Mouse (Mus musculus) cortical plate, adult 2 months (tissue): ENCODE data around the gene Mrln. TPM values are rescaled to one million over a fixed set of nuclear protein-coding genes. Genes with fewer than 3 reads are reported as not detected.

Experiments
- H3K27ac ChIP-seq: fragments of 200-500 bp; 2 replicates; pipeline ENCODE4 v1.5.1; 2012; ENCODE audit warnings: low read length, control low read depth, inconsistent platforms; ENCODE audit not compliant: insufficient read depth
- H3K4me1 ChIP-seq: fragments of 200-500 bp; 2 replicates; pipeline ENCODE4 v1.6.1; 2011; ENCODE audit warnings: low read length; ENCODE audit not compliant: control insufficient read depth, insufficient read depth
- H3K4me3 ChIP-seq: fragments of 200-500 bp; 2 replicates; pipeline ENCODE4 v1.5.1; 2011; ENCODE audit warnings: mild to moderate bottlenecking, low read length, control low read depth; ENCODE audit not compliant: insufficient read depth
- CTCF ChIP-seq: fragments of 200-500 bp; IDR thresholded peaks from 2 replicates; pipeline ENCODE4 v1.5.1; 2011; ENCODE audit warnings: mild to moderate bottlenecking, control low read depth, low read length; ENCODE audit not compliant: insufficient read depth; ENCODE audit errors: extremely low read depth
- POLR2A ChIP-seq: fragments of 200-500 bp; IDR thresholded peaks from 2 replicates; pipeline ENCODE4 v1.6.1; 2011; ENCODE audit warnings: mild to moderate bottlenecking, low read length, control low read depth; ENCODE audit not compliant: insufficient read depth; ENCODE audit errors: extremely low read depth
- polyA plus RNA-seq: library from polyadenylated mRNA; depleted of rRNA; stranded (reverse); fragments of >200 nt; gene quantifications from 2 replicates; pipeline ENCODE4 v1.2.3, GENCODE M21; 2012

Gene Mrln
- polyA plus RNA-seq, 1 experiment: 0.84 TPM

- Histone ChIP-seq H3K4me1 (no peaks in the 10 kb centered on the region; the same call in 1 of the 2 replicates), H3K4me3 (no peak overlapping the region), H3K27ac (no peak overlapping the region)
- no peak for TF ChIP-seq POLR2A
- TF ChIP-seq CTCF: no peak
These were observed 45.9 kb downstream of the Mrln start for GRCm38 (mm10) chr10:70250354-70250753.

GRCm38 (mm10) chr10:70250766-70251165 is 46.3 kb downstream of the Mrln start:
- Histone ChIP-seq H3K27ac (no peak overlapping the region), H3K4me3 (no peak overlapping the region), H3K4me1 (no peaks in the 10 kb centered on the region; the same call in 1 of the 2 replicates)
- TF ChIP-seq CTCF (no peak), POLR2A (no peak)

DNA sequence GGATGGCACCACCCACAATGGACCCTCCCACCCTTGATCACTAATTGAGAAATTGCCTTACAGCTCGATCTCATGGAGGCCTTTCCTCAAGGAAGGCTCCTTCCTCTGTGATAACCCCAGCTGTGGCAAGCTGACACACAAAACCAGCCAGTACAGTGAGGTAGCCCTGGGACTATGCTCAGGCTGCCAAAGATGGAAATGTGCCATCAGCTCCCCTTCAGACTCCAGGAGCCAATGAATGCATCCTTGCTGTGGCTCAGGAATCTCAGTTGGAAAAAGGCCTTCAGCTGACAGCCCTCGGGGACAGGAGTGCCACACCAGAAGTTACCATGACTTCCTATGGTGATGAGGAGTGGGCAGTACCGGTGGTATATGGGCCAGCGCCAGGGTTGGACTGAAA is 50.2 kb downstream of the Mrln start:
- H3K4me3 ChIP-seq: no peak overlapping the region
- no peak overlapping the region for H3K27ac ChIP-seq
- no peak for TF ChIP-seq POLR2A
- no peak for TF ChIP-seq CTCF
- no peaks in the 10 kb centered on the region for H3K4me1 ChIP-seq

DNA sequence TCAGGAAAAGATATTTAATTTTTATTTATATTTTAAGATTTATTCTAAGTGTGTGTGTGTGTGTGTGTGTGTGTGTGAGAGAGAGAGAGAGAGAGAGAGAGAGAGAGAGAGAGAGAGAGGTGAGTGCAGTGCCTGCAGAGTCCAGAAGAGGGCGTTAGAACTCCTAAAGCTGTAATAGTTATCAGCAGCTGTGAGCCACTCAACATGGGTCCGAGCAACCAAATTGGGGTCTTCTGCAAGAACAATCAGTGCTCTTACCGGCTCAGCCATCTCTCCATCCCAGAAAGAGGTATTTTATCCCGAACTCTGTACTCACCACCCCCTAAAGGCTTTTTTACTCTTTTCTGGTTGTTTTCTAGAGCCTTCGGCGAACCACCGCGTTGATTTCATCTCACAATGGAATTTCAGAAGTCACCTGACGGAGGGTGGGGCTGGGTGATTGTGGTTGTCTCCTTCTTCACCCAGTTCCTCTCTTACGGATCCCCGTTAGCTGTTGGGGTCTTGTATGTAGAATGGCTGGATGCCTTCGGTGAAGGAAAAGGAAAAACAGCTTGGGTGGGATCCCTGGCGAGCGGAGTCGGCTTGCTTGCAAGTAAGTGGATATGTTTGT is 51.2 kb downstream of the Mrln start:
- Histone ChIP-seq H3K4me3 (no peak overlapping the region), H3K27ac (no peak overlapping the region), H3K4me1 (no peaks in the 10 kb centered on the region)
- no peak for TF ChIP-seq POLR2A
- no peak for TF ChIP-seq CTCF

DNA sequence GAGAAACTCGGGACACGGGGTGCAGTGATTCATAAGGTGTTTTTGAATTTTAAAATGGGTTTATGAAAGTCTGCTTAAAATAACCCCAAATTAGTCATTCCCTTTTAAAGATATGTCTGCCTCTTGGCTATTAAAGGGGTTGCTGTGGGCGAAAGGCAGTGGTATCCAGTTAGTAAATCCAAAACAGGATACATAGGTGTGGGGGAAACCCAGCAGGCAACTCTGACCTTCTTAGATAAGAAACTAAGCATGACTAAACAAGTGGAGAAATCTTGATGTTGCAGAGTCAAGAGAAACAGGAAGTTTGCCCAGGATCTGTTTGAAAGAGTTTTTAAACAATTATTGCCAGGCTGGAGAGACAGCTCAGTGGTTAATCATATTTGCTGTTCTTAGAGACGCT is 52.6 kb downstream of the Mrln start:
- Histone ChIP-seq H3K27ac (no peak overlapping the region), H3K4me1 (no peaks in the 10 kb centered on the region), H3K4me3 (no peak overlapping the region)
- TF ChIP-seq POLR2A: no peak
- no peak for TF ChIP-seq CTCF

- Histone ChIP-seq H3K27ac (no peak overlapping the region), H3K4me3 (no peak overlapping the region), H3K4me1 (no peaks in the 10 kb centered on the region)
- TF ChIP-seq CTCF (no peak), POLR2A (no peak)
These were observed 56.4 kb downstream of the Mrln start for GRCm38 (mm10) chr10:70260904-70261303.

DNA sequence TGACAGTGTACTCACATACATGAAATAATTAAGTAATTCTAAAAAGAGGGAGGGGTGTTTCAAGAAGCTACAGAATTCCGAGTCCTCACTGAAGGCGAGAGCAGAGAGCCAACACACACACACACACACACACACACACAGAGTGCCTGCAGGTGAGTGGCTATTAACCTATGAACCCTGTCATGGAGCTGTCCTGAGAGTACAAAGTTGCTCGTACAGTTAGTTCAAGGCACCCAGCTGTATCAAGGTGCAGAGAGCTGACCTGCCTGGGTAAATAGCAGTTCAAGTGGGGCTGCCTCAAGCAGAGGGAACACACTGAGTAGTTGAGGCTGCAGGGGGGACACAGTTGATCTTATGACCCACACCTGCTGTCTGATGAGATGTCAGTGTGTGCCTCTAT is 57.6 kb downstream of the Mrln start:
- Histone ChIP-seq H3K27ac (no peak overlapping the region), H3K4me3 (no peak overlapping the region), H3K4me1 (peaks cover 1% of the 10 kb centered on the region; the same call in 1 of the 2 replicates)
- no peak for TF ChIP-seq CTCF
- TF ChIP-seq POLR2A: no peak

DNA sequence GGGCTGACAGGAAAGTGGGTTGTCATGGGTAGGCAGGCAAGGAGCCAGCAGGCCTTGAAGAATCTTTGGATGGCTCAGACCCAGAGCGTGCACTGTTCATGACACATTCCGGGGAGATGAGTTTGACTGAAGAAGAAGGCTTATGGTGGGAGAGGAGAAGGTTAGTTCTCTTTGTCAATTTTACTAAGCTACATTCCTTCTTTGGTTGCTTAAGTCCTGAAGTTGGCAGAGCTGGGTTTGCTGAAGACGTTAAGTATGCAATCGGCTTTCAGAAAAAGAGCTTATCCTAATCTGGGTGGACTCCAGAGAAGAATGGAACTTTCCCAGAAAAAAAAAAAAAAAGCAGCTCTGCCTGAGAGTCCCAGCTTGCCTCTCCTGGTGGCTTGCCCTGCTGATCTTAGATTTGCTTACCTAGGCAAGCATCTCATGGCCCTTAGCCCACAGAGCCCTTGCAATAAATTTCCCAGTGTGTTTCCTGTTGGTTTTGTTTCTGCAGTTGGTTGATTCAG is 59.3 kb downstream of the Mrln start:
- Histone ChIP-seq H3K4me1 (peaks cover 1% of the 10 kb centered on the region; the same call in 1 of the 2 replicates), H3K4me3 (no peak overlapping the region), H3K27ac (no peak overlapping the region)
- TF ChIP-seq CTCF: no peak
- no peak for TF ChIP-seq POLR2A

- TF ChIP-seq POLR2A: no peak
- TF ChIP-seq CTCF: no peak
- no peak overlapping the region for H3K27ac ChIP-seq
- H3K4me1 ChIP-seq: peaks cover 1% of the 10 kb centered on the region; the same call in 1 of the 2 replicates
- no peak overlapping the region for H3K4me3 ChIP-seq
These were observed 60.0 kb downstream of the Mrln start for GRCm38 (mm10) chr10:70264337-70265036.

- Histone ChIP-seq H3K4me3 (no peak overlapping the region), H3K27ac (no peak overlapping the region), H3K4me1 (peaks cover 1% of the 10 kb centered on the region; the same call in 1 of the 2 replicates)
- TF ChIP-seq CTCF (no peak), POLR2A (no peak)
These were observed 62.0 kb downstream of the Mrln start for GRCm38 (mm10) chr10:70266501-70266900.
